Comparison of ENCODE assay signal across 19 mouse cellular contexts in the genomic region with DNA sequence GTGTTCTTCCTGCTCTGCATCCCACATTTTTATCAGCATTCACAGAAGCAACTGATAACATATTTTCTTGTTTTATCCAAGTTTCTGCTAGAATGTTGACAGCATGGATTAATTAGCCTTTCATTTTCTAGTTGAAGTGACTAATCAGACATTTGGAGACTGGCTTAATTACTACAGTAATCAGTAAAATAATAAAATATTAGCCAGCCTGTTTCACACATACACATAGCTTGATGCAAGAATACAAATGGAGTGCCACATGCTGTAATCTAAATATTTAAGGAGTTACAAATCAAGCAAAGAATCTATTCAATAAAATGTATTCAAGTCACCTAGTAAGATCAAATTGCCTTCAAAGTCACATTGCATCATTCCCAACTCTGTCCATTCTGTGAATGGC.
A peak's percentile ranks its signal among the peaks of the same experiment; 100 is the strongest.
DNase-seq lines count a peak whose midpoint lies in the region; ATAC-seq and TF ChIP-seq lines count a peak whose summit lies in the region.
"Had no signal": no experiment of that assay in that cellular context is flagged by ENCODE, and none has a peak within 500 bp of the region (broad histone marks: within the 10 kb centered on the region; RNA-seq: fewer than 3 reads in every experiment).

No protein-coding gene starts in this region.

- no peak overlapping the region for H3K27ac ChIP-seq in forebrain, embryonic 14.5 days (ENCODE audit: low read depth, low read length)
- no peak overlapping the region for H3K27ac ChIP-seq in forebrain, embryonic 10.5 days
- H3K27ac ChIP-seq in forebrain, embryonic 16.5 days (ENCODE audit: low read length): no peak overlapping the region
- H3K27ac ChIP-seq: embryonic facial prominence, embryonic 13.5 days; embryonic facial prominence, embryonic 15.5 days had no signal

- H3K27me3 ChIP-seq in forebrain, embryonic 14.5 days (replicated peaks; ENCODE audit: control insufficient read depth, insufficient read depth, low read length): no peaks in the 10 kb centered on the region
- H3K27me3 ChIP-seq in forebrain, embryonic 10.5 days (ENCODE audit: poor library complexity, severe bottlenecking): no peaks in the 10 kb centered on the region
- no peaks in the 10 kb centered on the region for H3K27me3 ChIP-seq in forebrain, embryonic 16.5 days (replicated peaks; ENCODE audit: control insufficient read depth, insufficient read depth, low read length)
- H3K27me3 ChIP-seq: embryonic facial prominence, embryonic 13.5 days; embryonic facial prominence, embryonic 15.5 days had no signal

- no peaks in the 10 kb centered on the region for H3K36me3 ChIP-seq in forebrain, embryonic 14.5 days (ENCODE audit: control insufficient read depth, insufficient read depth, low read length)
- no peaks in the 10 kb centered on the region for H3K36me3 ChIP-seq in forebrain, embryonic 10.5 days (replicated peaks)
- no peaks in the 10 kb centered on the region for H3K36me3 ChIP-seq in forebrain, embryonic 16.5 days (ENCODE audit: control insufficient read depth, insufficient read depth)
- H3K36me3 ChIP-seq: embryonic facial prominence, embryonic 13.5 days; embryonic facial prominence, embryonic 15.5 days had no signal

- H3K4me3 ChIP-seq in forebrain, embryonic 14.5 days (ENCODE audit: low read depth, low read length): no peak overlapping the region
- H3K4me3 ChIP-seq in forebrain, embryonic 10.5 days: no peak overlapping the region
- H3K4me3 ChIP-seq in forebrain, embryonic 16.5 days (replicated peaks; ENCODE audit: low read length): no peak overlapping the region
- H3K4me3 ChIP-seq: embryonic facial prominence, embryonic 13.5 days; embryonic facial prominence, embryonic 15.5 days; erythroblast, embryonic 14.5 days had no signal

- H3K9ac ChIP-seq in forebrain, embryonic 14.5 days (ENCODE audit: low read length): no peak overlapping the region
- no peak overlapping the region for H3K9ac ChIP-seq in forebrain, embryonic 16.5 days (replicated peaks; ENCODE audit: low read depth, low read length)
- H3K9ac ChIP-seq: embryonic facial prominence, embryonic 13.5 days; embryonic facial prominence, embryonic 15.5 days had no signal

- no peak for ATAC-seq in forebrain, embryonic 14.5 days
- peak; percentile 78 for ATAC-seq in forebrain, embryonic 16.5 days

- no peaks in the 10 kb centered on the region for H3K9me3 ChIP-seq in forebrain, embryonic 14.5 days (replicated peaks; ENCODE audit: control insufficient read depth, low read length)
- H3K9me3 ChIP-seq in forebrain, embryonic 10.5 days: no peaks in the 10 kb centered on the region
- H3K9me3 ChIP-seq in forebrain, embryonic 16.5 days (ENCODE audit: control insufficient read depth, low read length): no peaks in the 10 kb centered on the region
- H3K9me3 ChIP-seq: embryonic facial prominence, embryonic 13.5 days; embryonic facial prominence, embryonic 15.5 days had no signal

- no peak overlapping the region for H3K4me2 ChIP-seq in forebrain, embryonic 14.5 days (ENCODE audit: low read length)
- H3K4me2 ChIP-seq in forebrain, embryonic 16.5 days (ENCODE audit: low read length): no peak overlapping the region
- H3K4me2 ChIP-seq: embryonic facial prominence, embryonic 13.5 days; embryonic facial prominence, embryonic 15.5 days had no signal

- no peak for TF ChIP-seq CTCF in brain, embryonic 14.5 days (IDR thresholded peaks at IDR 0.05; ENCODE audit: borderline replicate concordance, extremely low read depth, insufficient read depth, insufficient read length)

- no peaks in the 10 kb centered on the region for H3K4me1 ChIP-seq in forebrain, embryonic 14.5 days (ENCODE audit: control insufficient read depth, insufficient read depth, low read length)
- H3K4me1 ChIP-seq in forebrain, embryonic 10.5 days: no peaks in the 10 kb centered on the region
- 0 out of 2 replicates have a peak, but pooled peaks cover 2% of the 10 kb centered on the region for H3K4me1 ChIP-seq in forebrain, embryonic 16.5 days (replicated peaks; ENCODE audit: control insufficient read depth, insufficient read depth, low read length)
- H3K4me1 ChIP-seq: embryonic facial prominence, embryonic 13.5 days; embryonic facial prominence, embryonic 15.5 days had no signal

- TF ChIP-seq POLR2A in brain, embryonic 14.5 days (IDR thresholded peaks at IDR 0.05; ENCODE audit: borderline replicate concordance, extremely low read depth, insufficient read depth, insufficient read length, poor library complexity, severe bottlenecking): no peak

- peak; percentile 25 for DNase-seq in forebrain, embryonic 14.5 days (ENCODE audit: low spot score)
- DNase-seq in forebrain, embryonic 10.5 days (ENCODE audit: extremely low spot score, low spot score): no peak
- peak; percentile 43 for DNase-seq in brain, embryonic 14.5 days (ENCODE audit: low read depth)
- no peak for DNase-seq in adrenal gland, postnatal 4 days (ENCODE audit: low spot score in 2 of 2)
- DNase-seq in layer of hippocampus, adult 18-20 months (ENCODE audit: low spot score in 2 of 2): no peak
- DNase-seq: adrenal gland, adult 2 months; adrenal gland, postnatal 10 days; adrenal gland, postnatal 25 days; cerebellum, adult 11 months; cerebellum, adult 18-20 months; cerebellum, adult 8-10 months; cerebellum, adult 9-11 months; cerebellum, postnatal 14 days; cerebellum, postnatal 36 days; embryo, embryonic 11 days had no signal

Comparison
In these comparisons a context has a peak if more than half of its experiments do, and no peak if none do; other contexts are left out.
1. DNase-seq: peak in forebrain, embryonic 14.5 days (single experiment) and brain, embryonic 14.5 days (single experiment); none in forebrain, embryonic 10.5 days (single experiment), adrenal gland, postnatal 4 days (0 of 2) and layer of hippocampus, adult 18-20 months (0 of 2).